Comparison of ENCODE assay signal across 13 mouse cellular contexts in the genomic region with DNA sequence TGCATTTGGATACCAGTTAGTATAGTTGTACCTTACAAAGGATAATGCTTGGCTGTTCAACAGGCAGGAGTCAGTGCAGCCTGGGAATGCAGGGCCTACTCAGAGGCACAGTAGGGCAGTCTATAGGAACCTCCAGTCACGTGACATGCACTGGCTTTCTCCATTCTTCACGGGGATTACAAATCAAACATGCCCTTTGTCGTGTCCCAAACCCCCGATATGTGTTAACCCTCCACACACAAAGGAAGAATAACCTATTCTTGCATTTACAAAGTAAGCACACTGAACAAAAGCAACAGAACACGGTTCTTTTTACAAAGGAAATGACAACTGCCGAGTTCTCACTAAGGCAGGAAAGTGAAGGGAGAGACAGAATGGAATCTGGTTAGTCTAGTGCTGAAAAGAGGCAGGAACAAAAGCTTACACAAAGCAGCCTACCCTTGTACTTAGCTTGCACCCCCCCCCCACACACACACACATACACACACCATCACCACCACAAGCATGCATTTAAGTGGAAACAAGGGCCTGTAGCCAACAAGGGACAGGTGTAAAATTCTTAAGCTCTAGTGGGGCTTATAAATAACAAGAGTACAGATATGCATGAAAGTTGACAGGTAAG.
A peak's percentile ranks its signal among the peaks of the same experiment; 100 is the strongest.
DNase-seq lines count a peak whose midpoint lies in the region; ATAC-seq and TF ChIP-seq lines count a peak whose summit lies in the region.
"Had no signal": no experiment of that assay in that cellular context is flagged by ENCODE, and none has a peak within 500 bp of the region (broad histone marks: within the 10 kb centered on the region; RNA-seq: fewer than 3 reads in every experiment).

No protein-coding gene starts in this region.

- no peak overlapping the region for H3K27ac ChIP-seq in forebrain, embryonic 12.5 days
- H3K27ac ChIP-seq in forebrain, embryonic 15.5 days (replicated peaks) = no peak overlapping the region
- H3K27ac ChIP-seq in midbrain, embryonic 10.5 days (replicated peaks) = peak overlapping the region; percentile 67; the same call in 1 of the 2 replicates
- H3K27ac ChIP-seq in midbrain, postnatal 0 days (ENCODE audit: low read depth, low read length) = no peak overlapping the region
- H3K27ac ChIP-seq in midbrain, embryonic 11.5 days (ENCODE audit: low read depth, low read length) = no peak overlapping the region
- H3K27ac ChIP-seq in stomach, postnatal 0 days (replicated peaks) = no peak overlapping the region
- H3K27ac ChIP-seq: hindbrain, embryonic 14.5 days had no signal

- ATAC-seq in forebrain, embryonic 12.5 days (ENCODE audit: low FRiP score) = no peak
- no peak for ATAC-seq in forebrain, embryonic 15.5 days (replicated peaks)
- ATAC-seq in midbrain, postnatal 0 days (ENCODE audit: low FRiP score) = no peak
- ATAC-seq in midbrain, embryonic 11.5 days (ENCODE audit: low FRiP score) = peak; percentile 96
- peak; percentile 47; the same call in 1 of the 2 replicates for ATAC-seq in stomach, postnatal 0 days (ENCODE audit: low FRiP score, low TSS enrichment)

- TF ChIP-seq CTCF in midbrain, postnatal 0 days (IDR thresholded peaks at IDR 0.05) = no peak
- no peak for TF ChIP-seq CTCF in stomach, postnatal 0 days (IDR thresholded peaks at IDR 0.05; ENCODE audit: low read depth)

- H3K4me2 ChIP-seq in forebrain, embryonic 12.5 days = peak overlapping the region; percentile 4; the same call in 1 of the 2 replicates
- H3K4me2 ChIP-seq in forebrain, embryonic 15.5 days (replicated peaks) = no peak overlapping the region
- H3K4me2 ChIP-seq in midbrain, postnatal 0 days (ENCODE audit: low read depth, low read length, poor library complexity, severe bottlenecking) = no peak overlapping the region
- no peak overlapping the region for H3K4me2 ChIP-seq in midbrain, embryonic 11.5 days
- H3K4me2 ChIP-seq in stomach, postnatal 0 days (replicated peaks; ENCODE audit: low read depth) = no peak overlapping the region
- H3K4me2 ChIP-seq: hindbrain, embryonic 14.5 days had no signal

- H3K27me3 ChIP-seq in forebrain, embryonic 12.5 days = no peaks in the 10 kb centered on the region
- no peaks in the 10 kb centered on the region for H3K27me3 ChIP-seq in forebrain, embryonic 15.5 days
- peaks cover 90% of the 10 kb centered on the region for H3K27me3 ChIP-seq in midbrain, embryonic 10.5 days (ENCODE audit: low read depth, poor library complexity, severe bottlenecking)
- H3K27me3 ChIP-seq in midbrain, postnatal 0 days (ENCODE audit: insufficient read depth, low read length) = no peaks in the 10 kb centered on the region
- H3K27me3 ChIP-seq in midbrain, embryonic 11.5 days (ENCODE audit: control insufficient read depth, insufficient read depth, low read length) = peaks cover 70% of the 10 kb centered on the region
- H3K27me3 ChIP-seq in stomach, postnatal 0 days (ENCODE audit: control insufficient read depth, insufficient read depth, low read length) = no peaks in the 10 kb centered on the region

- no peaks in the 10 kb centered on the region for H3K9me3 ChIP-seq in forebrain, embryonic 12.5 days
- H3K9me3 ChIP-seq in forebrain, embryonic 15.5 days = no peaks in the 10 kb centered on the region
- no peaks in the 10 kb centered on the region for H3K9me3 ChIP-seq in midbrain, embryonic 10.5 days (replicated peaks)
- no peaks in the 10 kb centered on the region for H3K9me3 ChIP-seq in midbrain, postnatal 0 days (ENCODE audit: low read length)
- H3K9me3 ChIP-seq in midbrain, embryonic 11.5 days (ENCODE audit: control insufficient read depth, low read length) = no peaks in the 10 kb centered on the region
- H3K9me3 ChIP-seq in stomach, postnatal 0 days (ENCODE audit: control insufficient read depth, low read length) = no peaks in the 10 kb centered on the region

- no peak for TF ChIP-seq EP300 in stomach, postnatal 0 days (optimal IDR thresholded peaks at IDR 0.05)

- no peak overlapping the region for H3K4me3 ChIP-seq in forebrain, embryonic 12.5 days (replicated peaks)
- H3K4me3 ChIP-seq in forebrain, embryonic 15.5 days = no peak overlapping the region
- H3K4me3 ChIP-seq in midbrain, embryonic 10.5 days = no peak overlapping the region
- H3K4me3 ChIP-seq in midbrain, postnatal 0 days (ENCODE audit: low read depth, low read length) = no peak overlapping the region
- no peak overlapping the region for H3K4me3 ChIP-seq in midbrain, embryonic 11.5 days (ENCODE audit: low read depth, low read length)
- H3K4me3 ChIP-seq in stomach, postnatal 0 days (ENCODE audit: low read depth, low read length) = no peak overlapping the region

- H3K36me3 ChIP-seq in forebrain, embryonic 12.5 days (replicated peaks) = no peaks in the 10 kb centered on the region
- H3K36me3 ChIP-seq in forebrain, embryonic 15.5 days = no peaks in the 10 kb centered on the region
- no peaks in the 10 kb centered on the region for H3K36me3 ChIP-seq in midbrain, embryonic 10.5 days
- no peaks in the 10 kb centered on the region for H3K36me3 ChIP-seq in midbrain, postnatal 0 days (ENCODE audit: insufficient read depth, low read length)
- H3K36me3 ChIP-seq in midbrain, embryonic 11.5 days (ENCODE audit: control insufficient read depth, insufficient read depth, low read length) = no peaks in the 10 kb centered on the region
- H3K36me3 ChIP-seq in stomach, postnatal 0 days (ENCODE audit: control insufficient read depth, insufficient read depth, low read length) = no peaks in the 10 kb centered on the region

- no peak overlapping the region for H3K9ac ChIP-seq in forebrain, embryonic 12.5 days
- no peak overlapping the region for H3K9ac ChIP-seq in forebrain, embryonic 15.5 days (replicated peaks)
- no peak overlapping the region for H3K9ac ChIP-seq in midbrain, postnatal 0 days (replicated peaks; ENCODE audit: low read length, poor library complexity, severe bottlenecking)
- no peak overlapping the region for H3K9ac ChIP-seq in midbrain, embryonic 11.5 days (ENCODE audit: low read length)
- no peak overlapping the region for H3K9ac ChIP-seq in stomach, postnatal 0 days (ENCODE audit: low read length)
- H3K9ac ChIP-seq: hindbrain, embryonic 14.5 days had no signal

- 6% methylated on average over 6 of the region's 6 CpGs for WGBS in forebrain, embryonic 12.5 days
- 5% methylated on average over 6 of the region's 6 CpGs for WGBS in forebrain, embryonic 15.5 days
- 18% methylated on average over 6 of the region's 6 CpGs for WGBS in midbrain, embryonic 10.5 days
- 13% methylated on average over 6 of the region's 6 CpGs for WGBS in midbrain, postnatal 0 days
- 13% methylated on average over 6 of the region's 6 CpGs for WGBS in midbrain, embryonic 11.5 days
- 39% methylated on average over 6 of the region's 6 CpGs for WGBS in stomach, postnatal 0 days

- H3K4me1 ChIP-seq in forebrain, embryonic 12.5 days = peaks cover 15% of the 10 kb centered on the region
- H3K4me1 ChIP-seq in forebrain, embryonic 15.5 days = no peaks in the 10 kb centered on the region
- H3K4me1 ChIP-seq in midbrain, embryonic 10.5 days = peaks cover 18% of the 10 kb centered on the region
- no peaks in the 10 kb centered on the region for H3K4me1 ChIP-seq in midbrain, postnatal 0 days (ENCODE audit: insufficient read depth, low read length)
- H3K4me1 ChIP-seq in midbrain, embryonic 11.5 days (ENCODE audit: control insufficient read depth, insufficient read depth, low read length) = peaks cover 12% of the 10 kb centered on the region; the same call in 1 of the 2 replicates
- H3K4me1 ChIP-seq in stomach, postnatal 0 days (replicated peaks; ENCODE audit: control insufficient read depth, insufficient read depth) = no peaks in the 10 kb centered on the region

- peak; percentile 64 for DNase-seq in midbrain, embryonic 10.5 days (ENCODE audit: low spot score)
- DNase-seq in midbrain, postnatal 0 days (ENCODE audit: low spot score) = no peak
- DNase-seq in midbrain, embryonic 11.5 days (ENCODE audit: low spot score, missing footprints) = peak; percentile 94
- peak; percentile 19 for DNase-seq in stomach, postnatal 0 days (ENCODE audit: low spot score)
- no peak for DNase-seq in thymus, adult 18-20 months
- no peak for DNase-seq in heart, adult 8-10 months (ENCODE audit: low spot score)
- DNase-seq: adrenal gland, postnatal 36 days; cerebellum, adult 11-12 months; kidney, adult 11 months; lung, postnatal 36 days had no signal

Comparison
In these comparisons a context has a peak if more than half of its experiments do, and no peak if none do; other contexts are left out.
1. ATAC-seq: peak in midbrain, embryonic 11.5 days (single experiment) and stomach, postnatal 0 days (single experiment); none in forebrain, embryonic 12.5 days (single experiment), forebrain, embryonic 15.5 days (single experiment) and midbrain, postnatal 0 days (single experiment).
2. DNase-seq: peak in midbrain, embryonic 10.5 days (single experiment), midbrain, embryonic 11.5 days (single experiment) and stomach, postnatal 0 days (single experiment); none in midbrain, postnatal 0 days (single experiment), thymus, adult 18-20 months (0 of 2) and heart, adult 8-10 months (single experiment).